Mouse (Mus musculus) R1 (cell line): Measurements from ENCODE around the gene Evx2.

ENCODE experiments used
- DNase-seq: peaks from one replicate; pipeline ENCODE4 v3.0.0-alpha.2; 2018; ENCODE audit warnings: low read depth, low spot score

Gene Evx2

DNA sequence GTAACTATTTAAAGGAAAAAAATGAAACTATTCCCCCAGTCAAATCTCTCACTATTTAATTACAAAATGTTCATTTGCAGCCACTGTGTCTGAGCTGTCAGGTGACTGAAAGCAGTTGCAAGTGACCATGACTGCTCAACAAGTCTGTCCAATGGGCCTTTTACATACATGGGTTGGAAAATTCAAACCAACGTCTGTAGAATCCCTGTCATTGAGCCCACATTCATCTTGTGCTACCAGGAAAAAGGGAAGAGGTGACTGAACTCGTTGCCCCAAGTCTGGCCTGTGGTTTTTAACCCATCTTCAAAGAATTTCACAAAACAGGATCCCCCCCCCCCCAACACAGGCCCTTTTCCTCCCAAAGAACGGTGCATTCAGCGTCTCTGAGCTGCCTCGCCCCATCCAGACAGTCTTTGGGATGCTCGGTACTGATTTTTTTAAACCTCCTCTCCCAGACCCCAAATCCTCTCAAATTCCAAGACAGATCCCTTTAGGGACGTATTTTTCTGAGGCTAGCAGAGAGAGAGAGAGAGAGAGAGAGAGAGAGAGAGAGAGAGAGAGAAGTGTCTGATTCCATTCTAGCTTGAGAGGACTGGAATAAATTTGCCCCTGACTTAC is 36.6 kb upstream of the Evx2 start:
- no peak for DNase-seq

DNA sequence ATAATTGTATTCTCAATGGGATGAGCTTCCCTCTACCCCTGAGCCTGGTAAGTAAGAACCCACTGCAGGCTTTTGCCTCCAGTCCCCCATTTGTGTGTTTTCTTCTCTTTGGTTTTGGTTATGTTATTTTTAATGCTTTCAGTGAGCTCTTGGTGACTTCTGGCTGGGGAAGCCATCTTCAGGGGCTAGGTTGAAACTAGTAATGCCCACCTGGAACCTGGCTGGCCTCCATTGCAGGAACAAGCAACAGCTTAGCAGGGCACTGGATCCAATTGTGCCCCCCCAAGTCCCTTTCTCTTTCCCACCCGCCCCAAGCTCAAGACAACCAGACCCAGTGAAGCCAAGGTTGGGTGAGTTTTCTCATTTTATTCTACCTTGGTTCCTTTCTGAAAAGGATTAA is 36.0 kb upstream of the Evx2 start:
- DNase-seq, result no peak

DNA sequence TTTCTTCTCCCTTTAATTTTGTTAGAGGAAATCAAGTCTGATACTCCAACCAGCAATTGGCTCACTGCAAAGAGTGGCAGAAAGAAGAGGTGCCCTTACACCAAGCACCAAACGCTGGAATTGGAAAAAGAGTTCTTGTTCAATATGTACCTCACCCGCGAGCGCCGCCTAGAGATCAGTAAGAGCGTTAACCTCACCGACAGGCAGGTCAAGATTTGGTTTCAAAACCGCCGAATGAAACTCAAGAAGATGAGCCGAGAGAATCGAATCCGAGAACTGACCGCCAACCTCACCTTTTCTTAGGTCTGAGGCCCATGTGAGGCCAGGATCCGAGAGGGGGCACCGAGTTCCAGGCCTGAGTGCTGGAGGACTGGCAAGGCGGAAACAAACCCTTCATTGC is 34.7 kb upstream of the Evx2 start:
- peak; percentile 86 for DNase-seq

DNA sequence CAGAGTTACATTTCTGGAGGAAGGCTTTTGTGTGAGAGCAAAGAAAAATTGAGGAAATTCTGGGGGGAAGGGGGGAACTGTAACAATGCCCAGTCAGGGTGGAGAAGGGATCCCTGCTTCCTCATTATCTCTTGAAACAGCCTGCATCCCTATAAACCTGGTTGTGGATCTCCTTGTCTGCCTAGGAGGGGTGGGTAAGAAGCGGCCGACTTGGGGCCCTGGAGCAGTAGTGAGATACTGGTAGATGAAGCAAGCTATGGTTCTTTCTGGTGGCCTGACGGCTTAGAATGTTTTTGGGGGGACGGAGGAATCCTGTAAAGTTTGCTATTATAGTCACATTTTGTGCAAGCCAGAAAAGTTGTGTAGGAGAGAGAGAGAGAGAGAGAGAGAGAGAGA is 34.1 kb upstream of the Evx2 start:
- no peak for DNase-seq

DNA sequence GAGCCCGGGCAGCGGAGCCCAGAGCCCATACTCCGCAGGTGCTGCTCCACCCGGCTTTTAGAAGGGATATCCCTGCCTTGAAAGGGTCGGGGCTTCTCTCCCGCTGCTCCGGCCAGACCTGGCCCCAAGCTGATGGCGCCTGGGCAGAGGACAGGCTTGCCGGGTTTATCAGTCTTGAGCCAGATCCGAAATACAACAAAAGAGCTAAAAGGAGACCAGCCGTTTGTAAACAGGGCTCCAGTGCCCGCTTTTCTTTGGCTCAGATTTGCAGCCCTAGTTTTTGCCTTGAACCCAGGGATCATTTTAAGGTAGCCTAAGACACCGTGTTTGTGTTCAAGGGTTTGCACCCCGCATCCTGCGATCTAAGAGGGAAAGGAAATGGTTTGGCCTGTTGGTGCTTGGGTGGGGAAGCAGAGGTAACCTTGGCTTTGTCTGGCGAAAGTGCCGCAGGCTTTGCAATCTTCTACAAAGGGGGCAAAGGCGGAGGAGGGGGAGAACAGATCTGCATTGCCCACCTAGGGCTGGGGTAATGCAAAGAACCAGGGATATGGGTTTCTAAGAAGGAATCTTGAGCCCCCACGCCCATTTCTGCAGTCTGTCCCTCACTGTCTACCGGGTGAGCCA is 33.6 kb upstream of the Evx2 start:
- peak; percentile 31 for DNase-seq

GRCm38 (mm10) chr2:74691995-74692807 is 32.8 kb upstream of the Evx2 start:
- no peak for DNase-seq

DNA sequence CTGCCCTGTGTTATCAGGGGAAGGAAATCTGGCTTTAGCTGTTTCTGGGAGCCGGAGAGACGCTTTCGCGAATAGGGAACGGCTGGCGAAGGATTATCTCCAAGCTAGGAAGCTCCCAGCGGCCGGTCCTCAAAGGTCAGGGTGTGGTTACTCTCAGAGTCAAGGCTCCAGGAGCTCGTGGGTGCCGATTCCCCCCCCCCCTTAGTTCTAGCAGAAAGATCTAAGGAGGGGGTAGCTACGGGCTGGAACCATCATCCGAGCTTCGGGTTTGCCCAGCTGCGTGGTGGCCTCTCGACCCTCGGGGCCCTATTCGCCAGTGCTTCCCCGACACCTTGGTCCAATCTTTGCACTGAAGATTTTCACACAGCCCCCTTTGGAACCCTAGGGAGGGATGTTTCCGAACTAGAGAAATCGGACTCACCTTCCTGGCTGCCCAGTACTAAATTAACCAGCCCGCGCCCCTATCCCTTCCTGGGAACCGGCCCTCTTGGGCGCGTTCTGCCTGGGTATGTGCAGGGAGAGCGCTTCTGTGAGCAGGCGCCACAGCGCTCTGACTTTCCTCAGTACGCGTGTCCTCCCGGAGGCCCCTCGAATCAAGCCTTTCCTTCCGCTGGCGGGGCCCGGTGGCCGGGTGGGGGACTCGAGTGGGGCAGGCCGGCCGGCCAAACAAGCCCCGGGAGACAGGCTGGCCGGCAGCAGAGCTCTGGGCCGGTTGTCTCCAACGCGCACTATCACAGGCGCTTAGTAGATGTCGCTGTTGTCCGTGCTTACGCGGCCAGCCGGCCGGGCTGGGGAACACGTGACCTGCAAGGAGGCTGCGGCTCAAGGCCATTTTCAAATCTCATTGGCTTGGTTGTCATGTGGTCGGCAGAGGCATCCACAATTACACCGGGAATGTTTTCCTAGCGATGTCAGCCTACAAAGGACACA is 31.9 kb upstream of the Evx2 start, which contains the start of gene Hoxd10:
Gene Hoxd10, plus strand, starts transcription at position 903 of the 930 bp plus-strand sequence.
- peak; percentile 92 for DNase-seq

DNA sequence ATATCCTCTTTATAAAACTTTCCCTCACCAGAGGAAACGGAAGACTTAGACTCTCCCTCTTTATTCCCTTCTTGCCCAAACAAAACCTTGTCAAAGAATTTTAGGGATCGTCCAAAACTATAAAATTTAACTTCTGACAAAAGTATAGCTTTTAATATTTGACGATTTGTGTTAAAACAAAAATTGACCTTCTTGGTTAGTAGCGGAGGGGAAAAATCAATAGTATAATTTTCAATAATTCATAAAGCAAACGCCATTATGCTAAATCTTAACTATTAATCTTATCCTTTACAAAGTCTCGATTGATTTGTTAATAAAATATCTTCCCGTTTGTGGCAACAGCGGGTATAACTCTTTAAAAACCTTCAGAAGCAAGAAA is 31.0 kb upstream of the Evx2 start:
- no peak for DNase-seq

DNA sequence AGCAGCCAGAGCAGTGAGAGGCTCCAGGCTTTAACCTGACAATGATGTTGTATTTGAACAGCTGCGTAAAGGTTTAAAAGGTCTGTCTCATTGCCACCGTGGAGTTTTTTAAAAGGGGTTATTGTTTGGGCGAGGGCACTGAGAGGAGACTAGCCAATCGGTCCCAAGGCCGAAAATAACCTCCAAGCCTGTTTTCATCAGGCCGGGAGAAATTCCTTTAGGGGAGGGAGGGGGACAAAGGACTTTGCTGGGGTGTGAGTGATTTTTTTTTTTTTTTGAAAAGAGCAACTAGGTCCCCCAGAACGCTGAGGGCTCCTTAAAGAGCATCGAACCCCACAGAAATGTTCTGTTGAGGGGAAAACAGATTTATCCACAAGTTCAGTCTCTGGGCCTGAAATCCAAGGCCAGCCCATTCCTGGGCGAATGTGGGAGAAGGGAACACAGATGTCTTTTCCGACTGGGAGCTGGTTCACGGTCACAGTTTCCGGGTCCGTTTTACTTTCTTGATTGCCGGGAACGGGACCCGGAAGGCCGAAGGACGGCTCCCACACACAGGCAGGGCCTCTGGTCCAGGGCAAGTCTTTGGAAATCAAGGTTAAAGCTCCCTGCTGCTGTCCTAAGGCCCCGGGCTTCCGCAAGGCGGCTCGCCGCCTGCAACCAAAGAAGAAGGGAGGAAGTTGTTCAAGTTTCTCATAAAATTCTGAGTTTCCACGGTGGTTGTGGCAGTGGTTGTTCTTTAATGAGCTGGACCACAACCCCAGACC is 30.4 kb upstream of the Evx2 start:
- DNase-seq, result peak; percentile 33

DNA sequence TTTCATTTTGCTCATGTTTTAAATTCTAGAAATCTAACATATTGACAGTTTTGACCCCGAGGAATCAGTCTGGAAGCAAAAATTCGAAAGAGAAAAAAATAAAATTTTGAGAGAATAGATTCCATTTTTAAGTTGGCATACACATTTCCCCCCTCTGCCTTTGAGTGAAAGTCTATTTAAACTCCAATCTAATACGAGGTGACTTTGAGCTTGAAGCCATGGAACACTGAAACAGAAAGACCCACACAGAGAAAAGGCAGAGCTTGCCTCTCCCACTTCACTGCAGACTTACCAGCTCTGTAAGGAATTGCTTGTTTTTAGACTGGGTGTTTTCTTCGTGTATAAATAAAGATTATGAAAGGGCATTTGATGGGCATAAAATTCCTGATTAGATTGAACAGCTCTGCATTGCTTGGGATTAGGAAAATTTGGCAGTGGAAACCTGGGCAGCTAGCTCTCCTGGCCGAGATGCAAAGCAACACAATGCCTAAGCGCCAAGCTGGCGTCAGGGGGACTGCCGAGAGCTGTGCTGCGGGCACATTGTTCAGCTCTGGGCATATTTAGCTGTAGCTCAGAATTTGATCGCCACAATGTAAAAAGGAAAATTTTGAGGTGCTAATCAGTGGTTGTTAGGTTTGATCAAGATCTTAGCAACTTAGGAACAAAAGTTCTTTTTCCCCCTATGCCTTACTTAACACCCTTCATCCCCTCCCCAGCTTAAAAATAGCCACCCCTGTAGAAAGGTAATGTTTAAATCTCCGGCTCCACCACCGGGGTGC is 29.6 kb upstream of the Evx2 start:
- DNase-seq, result no peak

GRCm38 (mm10) chr2:74687698-74688555 is 28.6 kb upstream of the Evx2 start:
- peak; percentile 49 for DNase-seq

DNA sequence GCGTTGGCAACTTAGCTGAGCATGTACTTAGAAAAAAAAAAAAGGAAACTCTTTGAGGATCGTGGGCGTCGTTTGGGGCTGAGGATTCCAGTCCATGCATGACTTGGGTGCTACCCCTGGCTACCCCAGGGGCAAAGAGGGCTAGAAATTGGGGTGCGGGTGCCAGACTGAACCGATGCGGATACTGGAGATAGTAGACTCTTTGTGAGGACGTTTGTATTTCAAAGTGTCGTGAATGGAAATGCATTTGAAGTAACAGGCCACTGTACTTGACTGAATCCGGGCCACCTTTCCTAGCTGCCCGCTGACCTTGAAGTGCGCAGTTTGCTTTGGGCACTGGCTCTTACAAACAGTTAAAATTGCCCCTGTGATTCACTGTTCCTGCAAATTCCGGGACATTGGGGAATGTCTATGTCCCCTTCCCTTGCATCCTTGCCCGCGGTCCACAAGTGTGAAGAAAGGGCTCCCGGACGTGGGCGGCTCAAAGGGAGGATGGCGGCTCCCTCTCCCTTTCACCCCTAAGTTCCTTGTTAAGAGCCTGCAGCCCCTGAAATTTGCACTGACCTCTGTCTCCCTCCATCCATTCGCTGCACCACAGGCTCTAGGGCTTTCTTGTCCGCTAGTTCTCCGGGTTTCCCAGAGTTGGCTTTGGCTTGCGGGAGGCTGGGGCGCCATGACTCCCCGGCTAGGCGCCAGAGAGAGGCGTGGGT is 27.8 kb upstream of the Evx2 start:
- peak; percentile 39 for DNase-seq

DNA sequence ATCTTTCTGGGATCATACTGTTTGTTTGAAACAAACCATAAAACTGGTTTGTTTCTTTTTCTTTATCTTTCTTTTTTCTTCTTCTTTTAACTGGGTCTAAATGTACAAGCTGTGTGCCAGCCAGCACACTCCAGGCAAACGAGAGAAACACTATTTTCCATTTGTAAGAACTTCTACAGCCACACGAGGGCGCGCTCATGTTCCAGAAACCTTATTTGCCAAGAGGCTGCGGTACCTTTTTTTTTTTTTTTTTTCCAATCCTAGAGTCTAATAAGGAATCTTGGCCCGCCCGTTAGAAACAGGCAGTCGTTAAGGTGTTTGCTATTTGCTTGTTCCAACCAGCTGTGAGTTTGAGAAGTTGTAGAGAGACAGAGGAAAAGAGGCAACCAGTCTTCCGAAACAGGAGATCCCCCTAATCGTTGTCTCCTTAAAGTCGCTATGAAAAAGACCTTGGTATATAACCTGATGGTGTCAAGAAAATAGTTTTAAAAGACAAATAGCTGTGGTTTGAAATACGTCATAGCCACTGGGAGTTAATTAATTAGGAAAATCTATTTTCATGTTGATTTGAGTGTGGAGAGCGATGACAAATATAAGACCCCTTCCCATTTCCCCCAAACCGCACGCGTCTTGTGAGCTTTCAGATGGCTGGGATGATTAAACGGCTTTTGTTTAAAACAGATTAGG is 27.1 kb upstream of the Evx2 start:
- peak; percentile 88 for DNase-seq

DNA sequence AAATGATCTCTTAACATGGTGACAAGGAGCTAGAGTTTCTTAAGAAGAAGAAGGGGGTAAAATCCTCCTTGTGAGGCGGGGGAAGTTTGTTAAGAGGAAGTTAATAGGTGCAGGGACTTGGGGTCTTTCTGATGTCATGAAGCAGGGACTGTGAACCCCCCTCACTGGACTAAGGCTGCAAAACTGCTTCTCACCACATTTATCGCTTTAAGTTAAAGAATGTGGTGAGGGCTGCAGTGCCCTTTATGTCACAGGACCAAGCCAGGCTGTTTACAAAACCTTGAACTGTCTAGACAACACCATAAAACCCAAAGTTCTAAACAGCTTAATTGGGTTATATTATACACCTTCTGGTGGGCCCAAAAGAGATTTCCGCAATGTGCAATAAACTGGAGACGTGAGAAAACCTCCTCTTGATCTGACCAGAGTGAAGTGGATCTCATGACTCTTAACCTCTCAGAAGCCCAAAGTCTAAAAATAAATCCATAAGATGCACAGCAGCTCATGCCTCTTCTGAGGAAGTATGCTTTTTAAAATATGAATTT is 25.8 kb upstream of the Evx2 start:
- no peak for DNase-seq

DNA sequence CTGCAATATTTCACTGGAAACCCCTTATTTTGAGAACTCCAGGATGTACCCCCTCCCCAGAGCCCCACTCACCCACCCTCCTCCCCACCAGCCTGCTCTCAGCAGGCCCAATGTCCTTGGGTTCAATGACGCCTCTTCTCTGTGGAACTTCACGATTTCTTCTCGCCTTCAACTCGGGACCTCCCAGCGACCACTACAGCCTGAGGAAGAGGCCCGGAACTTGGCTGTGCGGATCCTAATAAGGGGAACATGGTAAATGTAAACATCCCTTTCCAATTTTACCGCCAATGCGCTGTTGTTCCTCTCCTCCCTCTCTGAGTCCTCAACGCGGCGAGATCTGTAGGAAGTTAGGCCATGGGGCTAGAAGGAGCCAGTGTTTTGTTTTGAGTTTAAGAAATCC is 24.7 kb upstream of the Evx2 start:
- DNase-seq, result peak; percentile 12

DNA sequence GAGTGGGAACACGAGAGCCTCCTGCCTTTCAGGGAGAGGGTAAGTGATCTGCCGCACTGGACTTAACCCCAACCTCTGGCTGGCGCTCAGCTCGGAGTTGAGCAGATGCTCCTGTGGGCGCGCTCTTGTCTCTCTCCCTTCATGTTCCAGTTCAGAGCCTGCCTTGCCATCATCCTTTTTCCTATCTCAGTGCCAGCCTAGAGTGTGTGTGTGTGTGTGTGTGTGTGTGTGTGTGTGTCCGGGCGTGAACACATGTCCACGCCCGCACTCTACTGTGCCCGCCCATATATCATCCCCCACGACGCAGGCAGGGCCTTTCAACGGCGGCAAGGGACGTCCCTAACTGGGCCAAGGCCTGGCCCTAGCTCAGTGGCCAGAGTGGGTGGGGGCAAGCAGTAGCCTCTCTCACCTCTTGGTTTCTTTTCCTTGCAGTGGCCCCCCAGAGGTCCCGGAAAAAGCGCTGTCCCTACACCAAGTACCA is 24.2 kb upstream of the Evx2 start:
- peak; percentile 54 for DNase-seq

GRCm38 (mm10) chr2:74682796-74683195 is 23.4 kb upstream of the Evx2 start:
- peak; percentile 27 for DNase-seq
